Mouse (Mus musculus): ENCODE results near the gene Cysltr1. TPM values are rescaled to one million over a fixed set of nuclear protein-coding genes. Genes with fewer than 3 reads are reported as not detected.
A peak's percentile ranks its signal among the peaks of the same experiment; 100 is the strongest.

The Cysltr1 gene
- total and polyA plus RNA-seq, 3 experiments: 1.0 to 1.8 (median 1.1) TPM

DNA sequence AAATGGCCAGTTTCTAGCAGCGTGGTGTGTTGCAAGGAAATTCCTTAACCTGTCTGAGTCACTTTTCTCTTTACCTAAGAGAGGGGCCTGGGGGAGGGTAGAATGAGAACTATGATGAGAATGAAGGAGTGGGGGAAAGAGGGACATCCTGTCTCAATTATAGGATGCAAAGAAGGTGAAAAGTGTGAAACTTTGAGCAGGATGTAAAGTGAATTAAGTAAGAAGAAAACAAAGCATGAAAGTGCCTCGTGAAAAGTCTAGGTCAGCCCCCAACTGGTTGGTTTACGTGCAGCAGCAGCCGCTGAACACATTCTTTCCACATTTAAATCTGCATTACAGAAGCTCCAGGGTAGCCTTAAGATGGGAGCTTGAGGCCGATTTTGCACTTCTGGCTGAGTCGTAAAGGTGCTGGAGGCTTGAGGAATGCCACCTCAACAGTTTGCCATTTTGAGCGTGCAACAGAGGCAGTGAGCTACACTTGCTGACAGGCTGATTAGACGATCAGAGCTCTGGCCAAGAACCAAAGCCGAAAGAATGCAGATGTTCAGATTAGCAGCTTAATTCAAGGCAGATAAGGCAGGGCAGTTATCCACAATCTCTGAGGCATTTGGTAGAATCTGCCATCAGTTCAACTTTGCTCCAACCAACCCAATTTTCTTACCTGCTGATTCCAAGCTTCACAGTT is 763 bp downstream of the Cysltr1 start:
- TF ChIP-seq EP300 (IDR thresholded peaks at IDR 0.05; ENCODE audit: insufficient read depth, low read depth, low read length): no peak
- TF ChIP-seq POLR2A (IDR thresholded peaks at IDR 0.05; ENCODE audit: insufficient read depth, low read depth, low read length): no peak
- no peak for TF ChIP-seq CTCF (IDR thresholded peaks at IDR 0.05)
- H3K36me3 ChIP-seq (ENCODE audit: control insufficient read depth, insufficient read depth, low read length): no peaks in the 10 kb centered on the region
- DNase-seq: peak in 1 of 2 experiments; percentile 4
- no peaks in the 10 kb centered on the region for H3K27me3 ChIP-seq (ENCODE audit: control insufficient read depth, insufficient read depth, low read length)
- intact Hi-C loops (cut with DNase I): no loop called here
- peak overlapping the region; percentile 20; the same call in 1 of the 2 replicates for H3K4me3 ChIP-seq
- H3K27ac ChIP-seq: peak overlapping the region; percentile 31
- no peaks in the 10 kb centered on the region; the same call in 1 of the 2 replicates for H3K4me1 ChIP-seq (ENCODE audit: control insufficient read depth, insufficient read depth, low read length)
- no peak overlapping the region for H3K9ac ChIP-seq (ENCODE audit: low read depth, low read length)
- H3K79me2 ChIP-seq (replicated peaks; ENCODE audit: control insufficient read depth, insufficient read depth, low read length): no peaks in the 10 kb centered on the region
- 33% methylated on average over 9 of the region's 9 CpGs for WGBS

DNA sequence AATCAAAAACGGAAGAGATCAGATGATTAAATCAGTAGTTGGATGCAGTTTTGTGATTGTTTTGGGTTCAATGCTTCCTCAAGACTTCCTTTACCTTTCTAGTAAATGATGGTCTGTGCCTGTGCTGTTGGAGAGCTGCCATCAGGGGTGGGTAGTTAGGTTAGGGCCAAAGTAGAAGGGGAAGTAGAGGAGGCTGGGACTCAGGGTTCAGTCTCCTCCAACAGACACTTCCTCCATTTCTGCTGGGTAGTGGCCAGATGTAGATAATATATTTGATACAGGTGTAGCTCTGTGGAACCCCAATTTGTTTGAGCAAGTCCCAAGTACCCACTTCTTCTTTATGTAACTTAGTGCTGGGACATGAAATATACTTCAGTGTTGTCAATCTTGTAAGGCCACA is 7.6 kb downstream of the Cysltr1 start:
- intact Hi-C loops (cut with DNase I): no loop called here

DNA sequence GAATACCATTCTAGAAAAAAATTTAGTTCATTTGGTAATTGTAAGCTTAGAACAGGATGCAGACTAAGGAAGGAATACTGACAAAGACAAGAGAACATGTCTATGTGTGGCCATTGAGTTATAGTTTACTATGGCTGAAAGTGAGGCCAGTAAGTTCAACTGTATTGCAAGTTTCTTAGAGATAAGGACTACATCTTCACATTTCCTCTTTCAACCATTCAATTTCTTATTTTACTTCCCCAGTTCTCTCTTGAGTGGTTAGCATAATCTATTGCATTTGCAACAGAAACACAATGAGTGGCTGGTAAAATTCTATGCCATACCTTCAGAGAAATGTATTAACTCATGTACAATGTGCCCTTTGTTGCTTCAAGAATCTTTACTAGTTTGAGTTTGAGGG is 9.6 kb downstream of the Cysltr1 start:
- no peak overlapping the region for H3K27ac ChIP-seq
- TF ChIP-seq POLR2A (IDR thresholded peaks at IDR 0.05; ENCODE audit: insufficient read depth, low read depth, low read length) (no peak), CTCF (IDR thresholded peaks at IDR 0.05) (no peak)

More for the DNA sequence above, 7.6 kb downstream of the Cysltr1 start:
- peak in 1 of 2 experiments; percentile 17 for DNase-seq
- Histone ChIP-seq H3K27me3 (ENCODE audit: control insufficient read depth, insufficient read depth, low read length) (no peaks in the 10 kb centered on the region), H3K27ac (no peak overlapping the region), H3K4me3 (no peak overlapping the region), H3K79me2 (replicated peaks; ENCODE audit: control insufficient read depth, insufficient read depth, low read length) (no peaks in the 10 kb centered on the region), H3K36me3 (ENCODE audit: control insufficient read depth, insufficient read depth, low read length) (no peaks in the 10 kb centered on the region), H3K4me1 (ENCODE audit: control insufficient read depth, insufficient read depth, low read length) (no peaks in the 10 kb centered on the region), H3K9ac (ENCODE audit: low read depth, low read length) (no peak overlapping the region)
- WGBS: 45% methylated on average over 1 of the region's 1 CpGs
- TF ChIP-seq POLR2A (IDR thresholded peaks at IDR 0.05; ENCODE audit: insufficient read depth, low read depth, low read length) (no peak), EP300 (IDR thresholded peaks at IDR 0.05; ENCODE audit: insufficient read depth, low read depth, low read length) (no peak), CTCF (IDR thresholded peaks at IDR 0.05) (no peak)

GRCm38 (mm10) chrX:106582886-106583285 is 20.6 kb downstream of the Cysltr1 start, which contains the start of gene Gm5127:
Gm5127 (plus strand) TSS chrX:106583186.
- WGBS: 34% methylated on average over 3 of the region's 3 CpGs
- Histone ChIP-seq H3K36me3 (ENCODE audit: control insufficient read depth, insufficient read depth, low read length) (no peaks in the 10 kb centered on the region), H3K27me3 (ENCODE audit: control insufficient read depth, insufficient read depth, low read length) (no peaks in the 10 kb centered on the region), H3K4me3 (no peak within 1 kb of the TSS), H3K4me1 (ENCODE audit: control insufficient read depth, insufficient read depth, low read length) (no peaks in the 10 kb centered on the region), H3K79me2 (replicated peaks; ENCODE audit: control insufficient read depth, insufficient read depth, low read length) (no peaks in the 10 kb centered on the region), H3K9ac (ENCODE audit: low read depth, low read length) (no peak within 1 kb of the TSS), H3K27ac (no peak within 1 kb of the TSS)
- DNase-seq: no peak
- TF ChIP-seq POLR2A (IDR thresholded peaks at IDR 0.05; ENCODE audit: insufficient read depth, low read depth, low read length) (no peak), CTCF (IDR thresholded peaks at IDR 0.05) (no peak), EP300 (IDR thresholded peaks at IDR 0.05; ENCODE audit: insufficient read depth, low read depth, low read length) (no peak)
- intact Hi-C loops (cut with DNase I): no loop called here

More for the DNA sequence above, 9.6 kb downstream of the Cysltr1 start:
- Histone ChIP-seq H3K27me3 (ENCODE audit: control insufficient read depth, insufficient read depth, low read length) (no peaks in the 10 kb centered on the region), H3K4me3 (no peak overlapping the region), H3K36me3 (ENCODE audit: control insufficient read depth, insufficient read depth, low read length) (no peaks in the 10 kb centered on the region), H3K4me1 (ENCODE audit: control insufficient read depth, insufficient read depth, low read length) (no peaks in the 10 kb centered on the region), H3K79me2 (replicated peaks; ENCODE audit: control insufficient read depth, insufficient read depth, low read length) (no peaks in the 10 kb centered on the region), H3K9ac (ENCODE audit: low read depth, low read length) (no peak overlapping the region)
- no peak for DNase-seq
- intact Hi-C loops (cut with DNase I): no loop called here

DNA sequence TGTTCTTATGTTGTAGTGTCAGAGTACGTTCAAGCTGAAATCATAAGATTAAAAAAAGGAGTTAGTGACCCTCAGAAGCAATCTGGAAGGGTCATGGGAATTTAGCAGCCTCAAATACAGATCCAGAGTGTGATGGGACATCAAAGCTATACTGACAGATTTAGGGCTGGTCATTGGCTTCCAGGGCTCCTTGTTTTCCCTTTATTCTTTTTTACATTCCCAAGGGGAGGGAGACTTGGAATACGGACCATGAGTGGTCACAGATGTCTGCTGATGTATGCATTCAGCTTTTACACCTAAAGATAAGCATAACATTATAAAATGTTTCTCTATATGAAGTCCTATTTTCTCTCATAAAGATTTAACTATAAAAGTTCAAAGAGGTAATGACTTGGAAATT is 21.3 kb downstream of the Cysltr1 start:
- TF ChIP-seq POLR2A (IDR thresholded peaks at IDR 0.05; ENCODE audit: insufficient read depth, low read depth, low read length) (no peak), EP300 (IDR thresholded peaks at IDR 0.05; ENCODE audit: insufficient read depth, low read depth, low read length) (no peak), CTCF (IDR thresholded peaks at IDR 0.05) (no peak)
- intact Hi-C loops (cut with DNase I): no loop called here
- Histone ChIP-seq H3K4me3 (no peak overlapping the region), H3K27ac (no peak overlapping the region), H3K4me1 (ENCODE audit: control insufficient read depth, insufficient read depth, low read length) (no peaks in the 10 kb centered on the region), H3K79me2 (replicated peaks; ENCODE audit: control insufficient read depth, insufficient read depth, low read length) (no peaks in the 10 kb centered on the region), H3K9ac (ENCODE audit: low read depth, low read length) (no peak overlapping the region), H3K36me3 (ENCODE audit: control insufficient read depth, insufficient read depth, low read length) (no peaks in the 10 kb centered on the region), H3K27me3 (ENCODE audit: control insufficient read depth, insufficient read depth, low read length) (no peaks in the 10 kb centered on the region)
- DNase-seq: no peak
- 69% methylated on average over 2 of the region's 2 CpGs for WGBS

GRCm38 (mm10) chrX:106580410-106580809 is 23.1 kb downstream of the Cysltr1 start:
- Histone ChIP-seq H3K79me2 (replicated peaks; ENCODE audit: control insufficient read depth, insufficient read depth, low read length) (no peaks in the 10 kb centered on the region), H3K4me3 (no peak overlapping the region), H3K27me3 (ENCODE audit: control insufficient read depth, insufficient read depth, low read length) (no peaks in the 10 kb centered on the region), H3K27ac (no peak overlapping the region), H3K4me1 (ENCODE audit: control insufficient read depth, insufficient read depth, low read length) (no peaks in the 10 kb centered on the region), H3K9ac (ENCODE audit: low read depth, low read length) (no peak overlapping the region), H3K36me3 (ENCODE audit: control insufficient read depth, insufficient read depth, low read length) (no peaks in the 10 kb centered on the region)
- TF ChIP-seq CTCF (IDR thresholded peaks at IDR 0.05) (peak; percentile 58), POLR2A (IDR thresholded peaks at IDR 0.05; ENCODE audit: insufficient read depth, low read depth, low read length) (no peak)
- intact Hi-C loops (cut with DNase I): loop anchor here (2.0 kb wide), 1 partner anchor 186 kb away; no protein-coding TSS in a partner anchor
- DNase-seq: no peak
